In genomic region chr9:100605985-100606554, GRCm38 (mm10) we compare ENCODE assay signal across 9 mouse cellular contexts. TPM values are rescaled to one million over a fixed set of nuclear protein-coding genes. Genes with fewer than 3 reads are reported as not detected.
DNase-seq lines count a peak whose midpoint lies in the region; ATAC-seq and TF ChIP-seq lines count a peak whose summit lies in the region.
"Had no signal": no experiment of that assay in that cellular context is flagged by ENCODE, and none has a peak within 500 bp of the region (broad histone marks: within the 10 kb centered on the region; RNA-seq: fewer than 3 reads in every experiment).

No protein-coding gene starts in this region.

- no peak overlapping the region for H3ac ChIP-seq in myocyte (ENCODE audit: control insufficient read depth, insufficient read length)

- TF ChIP-seq POLR2A in myocyte (IDR thresholded peaks at IDR 0.05; ENCODE audit: insufficient read length, low read depth): no peak

- H3K4me3 ChIP-seq in heart, embryonic 12.5 days: no peak overlapping the region
- no peak overlapping the region for H3K4me3 ChIP-seq in hindbrain, postnatal 0 days (ENCODE audit: low read length)
- H3K4me3 ChIP-seq in myocyte: no peak overlapping the region
- H3K4me3 ChIP-seq: liver, embryonic 15.5 days had no signal

- no peaks in the 10 kb centered on the region for H3K79me2 ChIP-seq in myocyte (ENCODE audit: control insufficient read depth, insufficient read depth)

- WGBS in heart, embryonic 12.5 days: 46% methylated on average over 7 of the region's 7 CpGs
- 23% methylated on average over 7 of the region's 7 CpGs for WGBS in hindbrain, postnatal 0 days

- H3K27me3 ChIP-seq in heart, embryonic 12.5 days (replicated peaks): no peaks in the 10 kb centered on the region
- no peaks in the 10 kb centered on the region for H3K27me3 ChIP-seq in hindbrain, postnatal 0 days (ENCODE audit: insufficient read depth, low read length)
- H3K27me3 ChIP-seq in myocyte (ENCODE audit: control insufficient read depth, insufficient read depth, insufficient read length): no peaks in the 10 kb centered on the region
- H3K27me3 ChIP-seq: liver, embryonic 15.5 days had no signal

- peaks cover 7% of the 10 kb centered on the region; the same call in 1 of the 2 replicates for H3K4me1 ChIP-seq in heart, embryonic 12.5 days (replicated peaks)
- peaks cover 5% of the 10 kb centered on the region; the same call in 1 of the 2 replicates for H3K4me1 ChIP-seq in hindbrain, postnatal 0 days (ENCODE audit: insufficient read depth, low read length)
- H3K4me1 ChIP-seq: liver, embryonic 15.5 days had no signal

- ATAC-seq in heart, embryonic 12.5 days (ENCODE audit: insufficient number of reproducible peaks, low FRiP score): no peak
- ATAC-seq in hindbrain, postnatal 0 days: peak; percentile 47; the same call in 1 of the 2 replicates

- H3K4me2 ChIP-seq in heart, embryonic 12.5 days: peak overlapping the region; percentile 23
- H3K4me2 ChIP-seq in hindbrain, postnatal 0 days (ENCODE audit: low read depth, low read length): no peak overlapping the region
- H3K4me2 ChIP-seq in myocyte (ENCODE audit: low read depth): peak overlapping the region; percentile 65
- H3K4me2 ChIP-seq: liver, embryonic 15.5 days had no signal

- DNase-seq in heart, adult 9 months (ENCODE audit: low spot score in 2 of 2): no peak
- peak; percentile 95 for DNase-seq in 3T3-L1 (ENCODE audit: low read depth, low spot score)
- DNase-seq in adrenal gland, adult 2 months: peak; percentile 55
- DNase-seq in hindbrain, postnatal 0 days (ENCODE audit: low spot score): peak; percentile 66
- DNase-seq in thymus, postnatal 14 days: no peak
- DNase-seq in thymus, postnatal 10 days (ENCODE audit: low spot score in 2 of 2): no peak

- H3K9ac ChIP-seq in heart, embryonic 12.5 days: no peak overlapping the region
- H3K9ac ChIP-seq in hindbrain, postnatal 0 days (replicated peaks; ENCODE audit: low read length): no peak overlapping the region
- H3K9ac ChIP-seq: liver, embryonic 15.5 days had no signal

- peaks cover 4% of the 10 kb centered on the region; the same call in 1 of the 2 replicates for H3K9me3 ChIP-seq in heart, embryonic 12.5 days (replicated peaks)
- no peaks in the 10 kb centered on the region for H3K9me3 ChIP-seq in hindbrain, postnatal 0 days (ENCODE audit: low read length)
- H3K9me3 ChIP-seq: liver, embryonic 15.5 days had no signal

- TF ChIP-seq CTCF in hindbrain, postnatal 0 days (IDR thresholded peaks at IDR 0.05; ENCODE audit: low read depth): no peak

- H3K27ac ChIP-seq in heart, embryonic 12.5 days (ENCODE audit: poor library complexity, severe bottlenecking): no peak overlapping the region
- H3K27ac ChIP-seq in hindbrain, postnatal 0 days: no peak overlapping the region
- H3K27ac ChIP-seq: liver, embryonic 15.5 days had no signal

- no peaks in the 10 kb centered on the region for H3K36me3 ChIP-seq in heart, embryonic 12.5 days
- no peaks in the 10 kb centered on the region for H3K36me3 ChIP-seq in hindbrain, postnatal 0 days (ENCODE audit: insufficient read depth, low read length)
- H3K36me3 ChIP-seq in myocyte (ENCODE audit: control insufficient read depth, insufficient read depth): no peaks in the 10 kb centered on the region
- H3K36me3 ChIP-seq: liver, embryonic 15.5 days had no signal

TF ChIP-seq in myocyte, 11 proteins besides CTCF, POLR2A, EP300 and RAD21:
- TF ChIP-seq E2F4 (IDR thresholded peaks at IDR 0.05; ENCODE audit: insufficient read depth): no peak
- no peak for TF ChIP-seq TCF12 (IDR thresholded peaks at IDR 0.05; ENCODE audit: insufficient read depth, poor library complexity, severe bottlenecking)
- no peak for TF ChIP-seq POLR2AphosphoS2 (IDR thresholded peaks at IDR 0.05; ENCODE audit: insufficient read length, low read depth)
- no peak for TF ChIP-seq MYOD1 (IDR thresholded peaks at IDR 0.05; ENCODE audit: control insufficient read depth in 1 of 3, insufficient read length in 2 of 3, low read depth in 2 of 3)
- no peak for TF ChIP-seq SRF (IDR thresholded peaks at IDR 0.05; ENCODE audit: control insufficient read depth, insufficient read length, low read depth)
- no peak for TF ChIP-seq MAX (IDR thresholded peaks at IDR 0.05; ENCODE audit: low read depth)
- no peak for TF ChIP-seq REST (IDR thresholded peaks at IDR 0.05; ENCODE audit: insufficient read depth, insufficient read length)
- TF ChIP-seq TCF3 (IDR thresholded peaks at IDR 0.05; ENCODE audit: insufficient read length, low read depth): no peak
- no peak for TF ChIP-seq MYOG (IDR thresholded peaks at IDR 0.05; ENCODE audit: control insufficient read depth in 1 of 3, insufficient read depth in 1 of 3, insufficient read length in 2 of 3, low read depth in 2 of 3)
- TF ChIP-seq USF1 (IDR thresholded peaks at IDR 0.05; ENCODE audit: low read depth): no peak
- TF ChIP-seq CEBPB (IDR thresholded peaks at IDR 0.05; ENCODE audit: insufficient read depth, poor library complexity, severe bottlenecking): no peak
TF ChIP-seq in myocyte: peak in this region for 0.

RNA-seq across cellular contexts. Expression of gene Stag1, which starts 8.5 kb away (rescaled TPM):
- 38.6 and 39.0 TPM in 2 replicates for polyA plus RNA-seq in heart, embryonic 12.5 days (2016; fragmentation: Nextera tagmentation; extraction: Ambion mirVana)
- total RNA-seq in adrenal gland, adult 2 months (2021): 10 to 100 TPM; 29.1 to 37.7 TPM
- polyA plus RNA-seq in adrenal gland, adult 2 months (2012; rRNA removed): 1.7 and 2.7 TPM in 2 replicates
- 26.1 and 34.1 TPM in 2 replicates for total RNA-seq in hindbrain, postnatal 0 days (2014; rRNA removed)
- polyA plus RNA-seq in hindbrain, postnatal 0 days (2015; fragmentation: Nextera tagmentation; extraction: Ambion mirVana): 33.9 and 38.2 TPM in 2 replicates
- polyA plus RNA-seq in myocyte (2012; fragmentation: generic; extraction: Trizol): 5.9 TPM

RNA-seq across cellular contexts. Expression of gene Slc35g2, which starts 35.2 kb away (rescaled TPM):
- polyA plus RNA-seq in heart, embryonic 12.5 days (2016; fragmentation: Nextera tagmentation; extraction: Ambion mirVana): 8.3 and 9.6 TPM in 2 replicates
- total RNA-seq in adrenal gland, adult 2 months (2021): 10 to 100 TPM in 1 of 2 experiments, 1 to 10 TPM in 1; 6.2 to 13.2 TPM
- 0.95 and 1.8 TPM in 2 replicates for polyA plus RNA-seq in adrenal gland, adult 2 months (2012; rRNA removed)
- 23.9 and 28.1 TPM in 2 replicates for total RNA-seq in hindbrain, postnatal 0 days (2014; rRNA removed)
- polyA plus RNA-seq in hindbrain, postnatal 0 days (2015; fragmentation: Nextera tagmentation; extraction: Ambion mirVana): 24.7 and 25.3 TPM in 2 replicates
- 0.10 TPM for polyA plus RNA-seq in myocyte (2012; fragmentation: generic; extraction: Trizol)

Comparison
In these comparisons a context has a peak if more than half of its experiments do, and no peak if none do; other contexts are left out.
1. DNase-seq: peak in 3T3-L1 (single experiment), adrenal gland, adult 2 months (single experiment) and hindbrain, postnatal 0 days (single experiment); none in heart, adult 9 months (0 of 2), thymus, postnatal 14 days (single experiment) and thymus, postnatal 10 days (0 of 2).